Mouse (Mus musculus): Measurements from ENCODE around the gene Cxcl9.

Gene Cxcl9

GRCm38 (mm10) chr5:92332359-92332840 lies 4.5 kb upstream of the Cxcl9 start:
- no peak for DNase-seq

DNA sequence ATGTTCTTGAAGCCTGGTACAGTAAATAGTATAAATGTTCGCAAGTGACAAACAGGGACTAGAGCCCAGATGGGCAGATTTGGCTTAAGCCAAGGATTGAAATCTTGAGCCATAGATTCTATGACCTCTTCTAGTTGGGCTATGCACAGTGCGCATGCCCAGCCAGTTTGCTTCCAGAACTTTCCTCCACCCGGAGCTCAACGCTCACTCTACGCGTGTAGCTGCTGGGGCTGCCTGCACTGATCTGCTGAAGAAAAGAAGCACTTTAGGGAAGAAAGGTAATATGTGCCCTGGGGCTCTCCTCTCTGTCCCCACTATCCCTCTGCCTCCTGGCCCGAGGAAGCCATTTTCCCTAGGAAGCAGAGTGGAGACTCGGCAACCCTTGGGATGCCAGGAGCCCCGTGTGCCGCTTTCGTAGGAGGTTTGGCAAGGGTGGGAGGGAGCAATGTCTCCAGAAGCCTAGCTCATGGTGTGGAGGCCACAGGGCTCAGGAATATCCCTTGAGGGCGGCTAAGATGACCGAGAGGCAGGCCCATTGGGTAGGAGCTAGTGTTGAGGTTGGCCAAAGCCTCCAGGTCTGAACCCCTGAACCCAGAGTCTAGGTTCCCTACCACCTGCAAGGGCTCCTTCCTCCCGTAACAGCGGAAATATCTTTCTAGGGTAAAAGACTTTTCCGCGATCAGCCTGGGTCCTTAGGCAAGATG lies 3.9 kb upstream of the Cxcl9 start, which contains the start of gene Art3:
Art3 (plus strand) TSS at position 193 of the 704 bp plus-strand sequence.
- no peak for DNase-seq

GRCm38 (mm10) chr5:92331122-92331521 lies 3.2 kb upstream of the Cxcl9 start:
- no peak for DNase-seq

GRCm38 (mm10) chr5:92327367-92327766 lies 512 bp downstream of the Cxcl9 start:
- no peak for DNase-seq

- DNase-seq: no peak
Observed at GRCm38 (mm10) chr5:92323264-92323663, 4.6 kb downstream of the Cxcl9 start.

DNA sequence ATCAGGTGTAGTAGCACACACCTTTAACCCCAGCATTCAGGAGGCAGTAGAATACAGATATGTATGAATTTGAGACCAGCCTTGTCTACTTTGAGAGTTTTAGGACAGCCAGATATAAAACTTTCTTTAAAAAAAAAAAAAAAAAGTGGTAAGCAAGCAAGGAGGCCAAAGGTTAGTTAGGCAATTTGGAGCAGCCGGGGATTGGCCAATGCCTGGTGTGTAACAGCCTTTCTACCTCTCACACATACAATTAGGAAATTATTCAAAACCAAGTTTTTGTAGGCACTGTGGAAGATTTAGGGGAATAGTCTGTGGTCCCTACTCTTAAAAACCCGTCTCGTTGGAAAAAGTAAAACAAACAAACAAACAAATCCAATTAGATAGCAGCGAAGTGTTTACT lies 5.3 kb downstream of the Cxcl9 start:
- no peak for DNase-seq

DNA sequence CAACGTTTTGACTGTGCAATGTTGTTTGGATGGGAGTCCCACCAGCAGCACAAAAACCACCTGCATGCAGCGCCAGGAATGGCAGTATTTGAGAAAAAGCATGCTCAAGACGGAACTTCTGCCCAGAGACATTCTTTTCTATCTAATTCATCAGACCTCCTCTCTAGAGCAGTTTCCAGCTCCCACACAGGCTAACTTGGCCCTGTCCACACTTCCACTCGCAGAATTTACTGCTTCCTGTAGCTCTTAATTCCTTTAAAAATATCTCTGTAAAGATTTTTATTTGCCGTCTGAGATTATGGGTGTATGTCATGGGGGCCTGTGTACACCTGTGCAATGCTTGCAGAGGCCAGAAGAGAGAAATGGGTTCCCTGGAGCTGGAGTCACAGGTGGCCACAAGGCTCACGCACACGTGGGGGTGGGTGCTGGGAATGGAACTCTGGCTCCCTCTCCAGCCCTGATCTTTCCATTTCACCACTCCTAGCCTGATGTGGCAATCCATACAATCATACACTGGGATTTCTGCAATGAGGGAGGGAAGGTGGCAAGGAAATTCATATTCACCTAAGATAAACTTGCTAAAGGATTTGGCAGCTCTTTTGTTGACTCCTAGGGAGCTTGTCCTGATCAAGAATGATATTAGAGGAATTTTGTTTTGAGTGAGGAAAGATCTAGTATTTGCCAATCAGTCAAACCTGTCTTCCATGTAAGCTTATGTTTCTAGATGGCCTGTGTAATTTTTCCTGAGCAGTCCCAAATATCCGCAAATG lies 6.1 kb downstream of the Cxcl9 start:
- DNase-seq: no peak

DNA sequence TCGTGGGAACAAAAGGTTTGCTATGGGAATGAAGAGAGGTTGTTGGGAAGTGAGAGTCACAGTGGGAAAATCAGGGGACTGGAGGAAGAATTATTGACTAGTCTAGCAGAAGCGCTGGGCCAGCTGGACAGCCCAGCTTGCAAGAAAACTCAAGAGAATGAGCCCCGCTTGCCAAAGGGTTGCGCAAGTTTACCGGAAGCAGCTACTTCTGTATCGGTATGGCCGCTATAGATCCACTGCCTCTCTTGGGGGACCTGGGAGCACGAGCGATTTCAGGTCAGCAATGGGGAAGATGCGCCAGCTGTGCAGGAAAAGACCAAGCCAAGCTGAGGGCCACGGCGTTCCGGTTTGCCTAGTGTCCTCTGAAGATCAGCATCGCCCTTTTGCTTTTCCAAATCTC lies 9.3 kb downstream of the Cxcl9 start:
- no peak for DNase-seq

- no peak for DNase-seq
Observed at GRCm38 (mm10) chr5:92318119-92318518, 9.8 kb downstream of the Cxcl9 start.

DNA sequence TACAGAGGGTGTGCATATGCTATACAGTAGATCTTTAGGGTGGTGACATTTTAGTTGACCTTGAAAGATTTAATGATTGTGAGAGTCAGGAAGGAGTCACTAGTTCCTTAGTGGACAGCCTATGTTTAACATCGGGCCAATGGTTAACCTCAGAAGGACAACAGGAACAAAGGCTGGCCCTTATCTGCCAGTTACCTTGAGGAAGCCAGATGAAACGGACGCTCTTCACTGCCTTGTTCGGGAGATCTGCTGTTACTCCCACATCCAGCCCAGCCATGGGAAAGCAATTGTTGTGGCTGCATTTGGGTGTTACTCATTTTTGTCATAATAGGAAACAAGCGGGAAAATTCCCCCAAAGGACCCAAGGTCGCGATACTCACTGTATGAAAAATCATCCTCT lies 14.1 kb downstream of the Cxcl9 start:
- DNase-seq: no peak

GRCm38 (mm10) chr5:92312046-92312715 lies 15.7 kb downstream of the Cxcl9 start:
- DNase-seq: peak; percentile 84 to 91

DNA sequence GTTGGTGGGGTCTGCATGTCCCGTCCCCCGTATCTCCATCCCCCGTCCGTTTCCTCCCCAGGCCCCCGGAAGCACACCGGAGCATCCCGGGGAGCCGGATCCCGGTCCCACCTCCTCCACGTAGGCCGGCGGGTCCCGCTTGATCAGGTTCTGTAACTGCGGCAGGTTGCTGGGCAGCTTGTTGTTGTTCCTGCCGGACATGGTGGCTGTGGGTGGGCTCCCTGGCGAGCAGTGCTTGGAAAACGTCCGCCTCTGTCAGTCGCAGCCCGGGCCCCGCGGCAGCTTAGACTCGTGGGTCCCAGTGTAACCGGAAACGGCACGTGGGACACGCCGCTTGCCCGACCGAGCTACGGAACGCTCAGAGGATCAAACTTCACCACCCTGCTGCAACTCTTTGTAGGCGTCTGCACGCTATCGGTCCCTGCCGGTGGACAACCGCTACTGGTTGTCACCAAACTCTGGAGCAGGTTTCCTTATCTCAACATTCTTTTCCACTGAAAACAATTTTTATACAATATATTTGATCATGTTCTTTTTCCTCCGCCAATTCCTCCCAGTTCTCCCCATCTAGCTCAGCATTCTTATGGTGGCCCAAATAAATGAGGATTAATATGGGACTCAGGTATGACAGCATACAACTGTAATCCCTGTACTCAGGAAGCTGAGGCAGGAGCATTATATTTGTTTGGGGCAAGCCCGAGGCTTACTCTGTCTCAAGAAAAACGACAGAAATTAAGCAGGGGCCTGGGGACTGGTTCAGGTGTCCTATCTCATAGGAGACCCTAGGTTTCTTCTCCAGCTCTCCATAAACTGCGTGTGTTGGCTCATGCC lies 18.0 kb downstream of the Cxcl9 start, which contains the start of gene Sdad1:
Sdad1 (minus strand) TSS at position 799 of the 831 bp plus-strand sequence.
- peak; percentile 94 to 95 for DNase-seq

DNA sequence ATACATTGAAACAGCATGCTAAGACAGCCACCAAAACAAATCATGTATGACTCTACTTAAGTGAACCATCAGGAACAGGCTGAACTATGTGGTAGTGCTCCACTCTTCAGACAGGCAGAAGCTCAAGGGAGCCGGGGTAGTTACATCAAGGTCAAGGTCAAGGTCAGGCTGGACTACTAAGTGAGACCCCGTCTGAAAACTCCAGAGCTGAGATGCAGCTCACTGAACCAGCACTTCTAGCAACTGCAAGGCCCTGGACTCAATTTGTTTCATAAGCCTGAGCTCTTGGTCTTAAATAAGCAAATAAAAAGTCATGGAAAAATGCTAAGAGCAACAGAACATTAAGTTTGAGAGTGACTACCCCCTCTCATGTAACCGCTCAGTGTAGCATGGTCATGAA lies 23.6 kb downstream of the Cxcl9 start:
- DNase-seq: no peak

GRCm38 (mm10) chr5:92302149-92302840 lies 25.6 kb downstream of the Cxcl9 start:
- no peak for DNase-seq

- DNase-seq: no peak
Observed at GRCm38 (mm10) chr5:92294525-92294924, 33.4 kb downstream of the Cxcl9 start.

- DNase-seq: no peak
Observed at GRCm38 (mm10) chr5:92291652-92292414, 36.0 kb downstream of the Cxcl9 start.

GRCm38 (mm10) chr5:92287840-92288239 lies 40.0 kb downstream of the Cxcl9 start:
- no peak for DNase-seq

DNA sequence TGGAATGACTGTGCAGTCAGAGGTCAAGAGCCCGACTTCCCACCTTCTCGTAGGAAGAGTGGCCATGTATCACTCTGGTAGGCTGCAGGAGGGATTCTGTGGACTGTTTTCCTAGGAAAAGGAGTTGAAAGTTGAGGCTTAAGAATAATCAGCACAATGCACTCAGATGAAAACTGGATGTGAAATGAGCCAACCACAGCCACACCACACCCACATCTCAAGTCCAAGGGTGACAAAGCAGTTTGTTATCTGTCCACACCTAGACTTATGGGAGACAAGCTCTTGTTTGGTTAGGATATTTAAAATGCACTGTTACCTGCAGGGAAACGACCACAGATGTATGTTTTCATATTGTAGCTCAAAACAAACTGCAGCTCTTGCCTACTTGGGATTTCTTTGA lies 44.8 kb downstream of the Cxcl9 start:
- no peak for DNase-seq

- no peak for DNase-seq
Observed at GRCm38 (mm10) chr5:92282571-92282970, 45.3 kb downstream of the Cxcl9 start.

GRCm38 (mm10) chr5:92278942-92279537 lies 48.8 kb downstream of the Cxcl9 start:
- DNase-seq: no peak
